In genomic region chr12:110992128-110992553, GRCm38 (mm10) we compare ENCODE assay signal across 8 mouse cellular contexts. TPM values are rescaled to one million over a fixed set of nuclear protein-coding genes. Genes with fewer than 3 reads are reported as not detected.
A peak's percentile ranks its signal among the peaks of the same experiment; 100 is the strongest.
DNase-seq lines count a peak whose midpoint lies in the region; ATAC-seq lines count a peak whose summit lies in the region.

No protein-coding gene starts in this region.

- WGBS in embryonic facial prominence, embryonic 11.5 days, result under 1% methylated on average over 24 of the region's 24 CpGs
- under 1% methylated on average over 24 of the region's 24 CpGs for WGBS in limb, embryonic 10.5 days
- WGBS in midbrain, embryonic 12.5 days, result 0% methylated on average over 24 of the region's 24 CpGs

- peak overlapping the region; percentile 31; the same call in 1 of the 2 replicates for H3K27ac ChIP-seq in embryonic facial prominence, embryonic 11.5 days (replicated peaks; ENCODE audit: low read depth, low read length)
- peak overlapping the region; percentile 85 for H3K27ac ChIP-seq in limb, embryonic 10.5 days
- peak overlapping the region; percentile 73 for H3K27ac ChIP-seq in midbrain, embryonic 12.5 days (replicated peaks)

- DNase-seq in 3134 (ENCODE audit: extremely low read depth, insufficient read length, low spot score), result peak; percentile 90
- DNase-seq in adrenal gland, postnatal 25 days, result peak; percentile 95
- DNase-seq in embryonic facial prominence, embryonic 11.5 days (ENCODE audit: low spot score), result peak; percentile 93
- DNase-seq in heart, adult 11 months, result peak; percentile 99
- peak; percentile 90 for DNase-seq in kidney, adult 11 months
- DNase-seq in limb, embryonic 10.5 days (ENCODE audit: low spot score), result peak; percentile 96
- DNase-seq in skeletal muscle tissue, adult 2 months (ENCODE audit: low read depth, low spot score), result peak; percentile 89

- H3K27me3 ChIP-seq in embryonic facial prominence, embryonic 11.5 days (ENCODE audit: control insufficient read depth, insufficient read depth, low read length), result no peaks in the 10 kb centered on the region
- H3K27me3 ChIP-seq in limb, embryonic 10.5 days (ENCODE audit: low read depth, poor library complexity, severe bottlenecking), result no peaks in the 10 kb centered on the region
- H3K27me3 ChIP-seq in midbrain, embryonic 12.5 days, result no peaks in the 10 kb centered on the region

- H3K9me3 ChIP-seq in embryonic facial prominence, embryonic 11.5 days (replicated peaks; ENCODE audit: control insufficient read depth, low read length), result no peaks in the 10 kb centered on the region
- no peaks in the 10 kb centered on the region for H3K9me3 ChIP-seq in limb, embryonic 10.5 days (replicated peaks)
- no peaks in the 10 kb centered on the region for H3K9me3 ChIP-seq in midbrain, embryonic 12.5 days

- peak overlapping the region; percentile 60 for H3K4me2 ChIP-seq in embryonic facial prominence, embryonic 11.5 days (ENCODE audit: low read depth, low read length)
- peak overlapping the region; percentile 59 for H3K4me2 ChIP-seq in midbrain, embryonic 12.5 days (replicated peaks)

- no peaks in the 10 kb centered on the region for H3K4me1 ChIP-seq in embryonic facial prominence, embryonic 11.5 days (ENCODE audit: control insufficient read depth, insufficient read depth, low read length)
- peaks cover 19% of the 10 kb centered on the region for H3K4me1 ChIP-seq in limb, embryonic 10.5 days
- H3K4me1 ChIP-seq in midbrain, embryonic 12.5 days, result 0 out of 2 replicates have a peak, but pooled peaks cover 8% of the 10 kb centered on the region

- H3K4me3 ChIP-seq in embryonic facial prominence, embryonic 11.5 days (ENCODE audit: low read depth, low read length), result peak overlapping the region; percentile 40
- H3K4me3 ChIP-seq in limb, embryonic 10.5 days, result peak overlapping the region; percentile 56
- H3K4me3 ChIP-seq in midbrain, embryonic 12.5 days, result peak overlapping the region; percentile 50

- peak overlapping the region; percentile 73 for H3K9ac ChIP-seq in embryonic facial prominence, embryonic 11.5 days (replicated peaks; ENCODE audit: low read length)
- H3K9ac ChIP-seq in midbrain, embryonic 12.5 days (replicated peaks), result peak overlapping the region; percentile 52

- H3K36me3 ChIP-seq in embryonic facial prominence, embryonic 11.5 days (replicated peaks; ENCODE audit: control insufficient read depth, insufficient read depth, low read depth, low read length), result no peaks in the 10 kb centered on the region
- no peaks in the 10 kb centered on the region for H3K36me3 ChIP-seq in limb, embryonic 10.5 days
- no peaks in the 10 kb centered on the region for H3K36me3 ChIP-seq in midbrain, embryonic 12.5 days

- peak; percentile 89 for ATAC-seq in embryonic facial prominence, embryonic 11.5 days (replicated peaks; ENCODE audit: insufficient number of reproducible peaks, low FRiP score, low TSS enrichment, low read depth)
- peak; percentile 88 for ATAC-seq in midbrain, embryonic 12.5 days (ENCODE audit: low FRiP score, low read depth)

RNA-seq across cellular contexts. Expression of gene Ankrd9, which starts 13.3 kb away (rescaled TPM):
- 22.3 and 36.5 TPM in 2 replicates for total RNA-seq in adrenal gland, postnatal 25 days (2021)
- polyA plus RNA-seq in embryonic facial prominence, embryonic 11.5 days (2014; fragmentation: Nextera tagmentation; extraction: Ambion mirVana), result 9.5 and 11.5 TPM in 2 replicates
- polyA plus RNA-seq in limb, embryonic 10.5 days (2016; fragmentation: Nextera tagmentation; extraction: Ambion mirVana), result 15.2 and 17.2 TPM in 2 replicates
- 11.7 and 11.8 TPM in 2 replicates for polyA plus RNA-seq in midbrain, embryonic 12.5 days (2016; fragmentation: Nextera tagmentation; extraction: Ambion mirVana)

RNA-seq across cellular contexts. Expression of gene Rcor1, which starts 47.0 kb away (rescaled TPM):
- total RNA-seq in adrenal gland, postnatal 25 days (2021), result 45.6 and 54.7 TPM in 2 replicates
- polyA plus RNA-seq in embryonic facial prominence, embryonic 11.5 days (2014; fragmentation: Nextera tagmentation; extraction: Ambion mirVana), result 13.6 and 16.9 TPM in 2 replicates
- 7.9 and 9.1 TPM in 2 replicates for polyA plus RNA-seq in limb, embryonic 10.5 days (2016; fragmentation: Nextera tagmentation; extraction: Ambion mirVana)
- 8.4 and 8.5 TPM in 2 replicates for polyA plus RNA-seq in midbrain, embryonic 12.5 days (2016; fragmentation: Nextera tagmentation; extraction: Ambion mirVana)

Comparison
In these comparisons a context has a peak if more than half of its experiments do, and no peak if none do; other contexts are left out.
1. Peak in every context shown above with its lines: DNase-seq, ATAC-seq, H3K4me3 ChIP-seq and H3K27ac ChIP-seq.
2. H3K27ac ChIP-seq: peak in every context shown above with its lines; median percentile 85 in limb, embryonic 10.5 days; 73 in midbrain, embryonic 12.5 days; 31 in embryonic facial prominence, embryonic 11.5 days.